ENCODE assay signal across 32 mouse cellular contexts in the genomic region with DNA sequence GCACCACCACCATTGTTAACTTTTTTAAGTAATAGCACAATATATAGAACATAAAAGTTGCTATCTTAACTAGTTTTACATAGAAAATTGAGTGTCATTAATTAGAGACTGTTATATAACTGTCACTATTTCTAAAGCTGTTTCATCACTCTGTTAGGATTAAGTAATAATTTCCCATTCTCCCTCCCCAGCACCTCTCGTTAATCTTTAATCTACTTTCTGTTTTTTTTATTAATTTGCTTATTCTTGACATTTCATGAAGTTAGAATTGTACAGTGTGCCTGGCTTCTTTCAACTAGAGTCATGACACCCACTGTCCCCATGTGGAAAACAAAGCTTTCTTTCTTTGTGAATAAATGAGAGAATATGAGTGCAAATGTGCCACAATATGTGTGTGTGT.
"Had no signal": no experiment of that assay in that cellular context is flagged by ENCODE, and none has a peak within 500 bp of the region (broad histone marks: within the 10 kb centered on the region; RNA-seq: fewer than 3 reads in every experiment).

No protein-coding gene starts in this region.

- H3K27ac ChIP-seq: heart, adult 2 months; heart, embryonic 10.5 days; heart, embryonic 13.5 days; heart, embryonic 15.5 days; hindbrain, embryonic 10.5 days; hindbrain, embryonic 12.5 days; hindbrain, embryonic 13.5 days; hindbrain, embryonic 14.5 days; hindbrain, embryonic 15.5 days; hindbrain, postnatal 0 days; intestine, embryonic 15.5 days; kidney, postnatal 0 days; layer of hippocampus, adult 2 months; left cerebral cortex, adult 2 months had no signal

- H3K36me3 ChIP-seq: heart, embryonic 10.5 days; heart, embryonic 12.5 days; heart, embryonic 13.5 days; heart, embryonic 15.5 days; hindbrain, embryonic 10.5 days; hindbrain, embryonic 12.5 days; hindbrain, embryonic 13.5 days; hindbrain, embryonic 15.5 days; intestine, embryonic 15.5 days had no signal

- H3K9ac ChIP-seq: heart, embryonic 12.5 days; heart, embryonic 13.5 days; heart, embryonic 15.5 days; hindbrain, embryonic 12.5 days; hindbrain, embryonic 13.5 days; hindbrain, embryonic 14.5 days; hindbrain, embryonic 15.5 days; intestine, embryonic 15.5 days had no signal

- H3K9me3 ChIP-seq: heart, embryonic 10.5 days; heart, embryonic 12.5 days; heart, embryonic 13.5 days; heart, embryonic 15.5 days; hindbrain, embryonic 10.5 days; hindbrain, embryonic 12.5 days; hindbrain, embryonic 13.5 days; hindbrain, embryonic 15.5 days; intestine, embryonic 15.5 days had no signal

- H3K4me3 ChIP-seq: heart, adult 2 months; heart, embryonic 10.5 days; heart, embryonic 12.5 days; heart, embryonic 13.5 days; heart, embryonic 15.5 days; hindbrain, embryonic 10.5 days; hindbrain, embryonic 12.5 days; hindbrain, embryonic 13.5 days; hindbrain, embryonic 15.5 days; intestine, embryonic 15.5 days; layer of hippocampus, adult 2 months; left cerebral cortex, adult 2 months had no signal

- DNase-seq: heart, adult 2 months; heart, postnatal 10 days; heart, postnatal 14 days; heart, postnatal 36 days; heart, postnatal 4 days; kidney, adult 11 months; kidney, adult 18-20 months; kidney, postnatal 10 days; kidney, postnatal 14 days; kidney, postnatal 25 days; kidney, postnatal 4 days; layer of hippocampus, adult 9-11 months; layer of hippocampus, postnatal 36 days had no signal

- H3K4me1 ChIP-seq: heart, embryonic 10.5 days; heart, embryonic 12.5 days; heart, embryonic 13.5 days; heart, embryonic 15.5 days; hindbrain, embryonic 10.5 days; hindbrain, embryonic 12.5 days; hindbrain, embryonic 13.5 days; hindbrain, embryonic 15.5 days; intestine, embryonic 15.5 days had no signal

- H3K27me3 ChIP-seq: heart, embryonic 12.5 days; heart, embryonic 13.5 days; heart, embryonic 15.5 days; hindbrain, embryonic 12.5 days; hindbrain, embryonic 13.5 days; hindbrain, embryonic 15.5 days had no signal

- ATAC-seq: hindbrain, embryonic 16.5 days; hindbrain, postnatal 0 days; inflammation-experienced regulatory T-cells, adult 6 months; intestine, embryonic 15.5 days; intestine, embryonic 16.5 days; intestine, postnatal 0 days had no signal

- H3K4me2 ChIP-seq: heart, embryonic 11.5 days; heart, embryonic 12.5 days; heart, embryonic 13.5 days; heart, embryonic 15.5 days; hindbrain, embryonic 12.5 days; hindbrain, embryonic 13.5 days; hindbrain, embryonic 14.5 days; hindbrain, embryonic 15.5 days; intestine, embryonic 15.5 days had no signal
